Mouse (Mus musculus) spleen, adult 18-20 months (tissue): Measurements from ENCODE around the gene Frmd8.

Experiments
- DNase-seq, 2 experiments: peaks; one replicate each; pipeline ENCODE4 v3.0.0; 2022; ENCODE audit warnings: mixed read lengths in 2 of 2

The Frmd8 gene

GRCm38 (mm10) chr19:5804371-5804899, 70.6 kb downstream of the Frmd8 start:
- DNase-seq, result no peak

- no peak for DNase-seq
Measured at GRCm38 (mm10) chr19:5803881-5804279, 71.2 kb downstream of the Frmd8 start.

- DNase-seq, result peak; percentile 99 to 100
Measured at GRCm38 (mm10) chr19:5803041-5803880, 71.8 kb downstream of the Frmd8 start.

GRCm38 (mm10) chr19:5802787-5803040, 72.4 kb downstream of the Frmd8 start:
- no peak for DNase-seq

- DNase-seq, result peak; percentile 88 to 97
Measured at GRCm38 (mm10) chr19:5802011-5802786, 72.9 kb downstream of the Frmd8 start.

DNA sequence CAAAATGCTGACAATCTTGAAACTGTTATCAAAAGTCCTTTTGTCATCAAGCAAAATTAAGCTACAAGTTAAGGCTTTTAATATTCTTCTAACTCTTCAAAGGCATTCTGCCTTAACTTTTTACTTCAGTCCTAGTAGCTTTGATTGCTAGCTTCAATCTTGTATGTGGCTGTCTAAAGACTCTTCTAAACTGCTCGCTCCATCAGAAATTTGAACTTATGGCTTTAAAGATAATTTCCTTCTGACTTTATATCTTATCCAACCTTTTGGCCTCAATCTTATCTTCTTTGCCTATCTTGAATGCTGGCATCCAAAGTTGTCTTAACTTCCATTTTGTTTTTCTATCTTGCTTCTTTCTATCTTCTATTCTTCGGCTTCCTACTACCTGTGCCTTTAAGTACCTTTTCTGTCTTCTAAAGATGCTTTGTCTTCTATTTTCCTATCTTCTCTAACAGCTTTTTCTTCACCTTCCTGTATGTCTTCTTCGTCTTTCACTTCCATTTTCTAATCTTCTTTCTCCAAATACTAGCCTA, 73.6 kb downstream of the Frmd8 start:
- no peak for DNase-seq

DNA sequence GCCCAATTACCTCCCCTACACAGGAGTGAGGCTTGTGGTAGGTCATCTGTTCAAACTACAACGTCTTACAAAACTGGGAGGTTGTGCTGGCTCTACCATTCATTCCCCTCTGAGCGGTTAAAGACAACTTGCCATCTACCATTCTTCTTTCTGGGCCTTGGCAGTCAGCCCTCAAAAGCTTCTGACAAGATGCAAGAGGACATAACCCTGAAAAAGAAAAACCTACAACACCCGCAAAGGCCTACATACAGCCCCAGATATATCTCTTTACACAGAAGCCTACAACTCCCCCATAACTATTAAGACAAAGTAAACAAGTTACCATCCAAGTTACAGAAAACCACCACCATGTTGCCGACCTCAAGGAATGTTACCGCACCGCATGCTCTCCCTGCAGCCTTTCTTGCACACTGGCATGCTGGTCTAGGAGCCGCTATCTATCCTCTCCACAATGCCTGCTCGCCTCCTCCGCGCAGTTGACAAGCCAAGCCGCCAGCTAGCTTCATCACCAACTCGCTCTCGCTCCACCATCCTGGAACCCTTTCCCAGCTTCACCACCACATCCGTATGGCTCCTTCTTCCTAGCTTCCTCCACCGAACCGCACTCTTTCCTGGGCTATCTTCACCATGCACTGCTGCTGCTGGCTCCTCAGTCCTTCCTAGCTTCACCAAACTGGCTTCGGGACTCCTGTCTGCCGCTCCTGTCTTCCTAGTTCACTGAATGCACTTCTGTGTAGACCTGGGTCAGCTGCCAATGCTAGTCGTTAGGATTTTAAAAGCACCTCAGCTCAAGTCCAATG, 74.2 kb downstream of the Frmd8 start:
- DNase-seq, result no peak

GRCm38 (mm10) chr19:5800350-5800631, 74.8 kb downstream of the Frmd8 start:
- DNase-seq, result no peak
